ENCODE assay signal across 15 mouse cellular contexts in the genomic region with DNA sequence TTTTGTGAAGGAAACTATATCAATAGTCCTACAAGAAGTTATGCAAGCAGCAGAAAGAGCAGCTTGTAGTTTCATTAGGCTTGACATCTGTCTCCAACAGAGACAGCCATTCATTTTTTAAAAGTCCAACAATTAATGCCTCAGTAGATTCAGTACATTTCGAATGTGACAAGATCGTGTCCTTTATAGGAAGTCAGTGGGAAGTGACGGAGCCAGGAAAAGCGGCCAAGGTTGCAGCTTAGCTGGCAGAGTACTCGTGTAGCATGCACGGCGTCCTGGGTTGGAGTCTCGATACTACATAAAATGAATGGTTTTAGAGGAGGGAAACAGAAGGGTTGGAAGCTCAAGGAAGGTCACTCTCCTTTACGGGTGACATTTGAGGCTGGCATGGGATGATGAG. TPM values are rescaled to one million over a fixed set of nuclear protein-coding genes. Genes with fewer than 3 reads are reported as not detected.
DNase-seq lines count a peak whose midpoint lies in the region; ATAC-seq and TF ChIP-seq lines count a peak whose summit lies in the region.
"Had no signal": no experiment of that assay in that cellular context is flagged by ENCODE, and none has a peak within 500 bp of the region (broad histone marks: within the 10 kb centered on the region; RNA-seq: fewer than 3 reads in every experiment).

No protein-coding gene starts in this region.

- no peak overlapping the region for H3K4me3 ChIP-seq in kidney, embryonic 15.5 days (replicated peaks)
- H3K4me3 ChIP-seq in cerebellum, adult 2 months (replicated peaks; ENCODE audit: insufficient read depth, low read depth, low read length): no peak overlapping the region
- no peak overlapping the region for H3K4me3 ChIP-seq in forebrain, embryonic 10.5 days
- H3K4me3 ChIP-seq: lung, embryonic 15.5 days; midbrain, embryonic 15.5 days had no signal

- DNase-seq in kidney, adult 11 months: peak; percentile 22
- DNase-seq in adrenal gland, postnatal 14 days: peak; percentile 64
- peak; percentile 46 to 69 for DNase-seq in cerebellum, adult 2 months
- peak; percentile 52 to 63 for DNase-seq in kidney, postnatal 36 days
- no peak for DNase-seq in forebrain, embryonic 10.5 days (ENCODE audit: extremely low spot score, low spot score)
- no peak for DNase-seq in MN1 (ENCODE audit: low spot score)
- DNase-seq: gastrocnemius, postnatal 25 days; thymus, postnatal 4 days had no signal

- TF ChIP-seq CTCF in cerebellum, adult 2 months (IDR thresholded peaks at IDR 0.05; ENCODE audit: borderline replicate concordance, insufficient read depth, low read depth, low read length): no peak

- TF ChIP-seq POLR2A in cerebellum, adult 2 months (IDR thresholded peaks at IDR 0.05; ENCODE audit: borderline replicate concordance, insufficient read depth, low read length): no peak

- no peaks in the 10 kb centered on the region for H3K4me1 ChIP-seq in kidney, embryonic 15.5 days
- H3K4me1 ChIP-seq in cerebellum, adult 2 months (ENCODE audit: control insufficient read depth, insufficient read depth, low read length): no peaks in the 10 kb centered on the region
- H3K4me1 ChIP-seq in forebrain, embryonic 10.5 days: peaks cover 10% of the 10 kb centered on the region

- no peaks in the 10 kb centered on the region for H3K36me3 ChIP-seq in kidney, embryonic 15.5 days
- no peaks in the 10 kb centered on the region for H3K36me3 ChIP-seq in forebrain, embryonic 10.5 days (replicated peaks)
- H3K36me3 ChIP-seq: lung, embryonic 15.5 days; midbrain, embryonic 15.5 days had no signal

- WGBS in kidney, embryonic 15.5 days: 68% methylated on average over 9 of the region's 9 CpGs
- WGBS in cerebellum, adult 2 months: 9% methylated on average over 9 of the region's 9 CpGs
- 87% methylated on average over 9 of the region's 9 CpGs for WGBS in forebrain, embryonic 10.5 days

- H3K27me3 ChIP-seq in kidney, embryonic 15.5 days: no peaks in the 10 kb centered on the region
- no peaks in the 10 kb centered on the region for H3K27me3 ChIP-seq in cerebellum, adult 2 months (ENCODE audit: control insufficient read depth, insufficient read depth, low read length)
- no peaks in the 10 kb centered on the region for H3K27me3 ChIP-seq in forebrain, embryonic 10.5 days (ENCODE audit: poor library complexity, severe bottlenecking)
- H3K27me3 ChIP-seq: lung, embryonic 15.5 days; midbrain, embryonic 15.5 days had no signal

- H3K9ac ChIP-seq in kidney, embryonic 15.5 days: no peak overlapping the region
- H3K9ac ChIP-seq: lung, embryonic 15.5 days; midbrain, embryonic 15.5 days had no signal

- H3K9me3 ChIP-seq in kidney, embryonic 15.5 days (replicated peaks): no peaks in the 10 kb centered on the region
- no peaks in the 10 kb centered on the region for H3K9me3 ChIP-seq in forebrain, embryonic 10.5 days
- H3K9me3 ChIP-seq: lung, embryonic 15.5 days; midbrain, embryonic 15.5 days had no signal

- H3K4me2 ChIP-seq in kidney, embryonic 15.5 days: no peak overlapping the region
- H3K4me2 ChIP-seq: lung, embryonic 15.5 days; midbrain, embryonic 15.5 days had no signal

- no peak for ATAC-seq in kidney, embryonic 15.5 days (replicated peaks; ENCODE audit: low FRiP score)
- ATAC-seq: CD4-positive, CD25-positive, alpha-beta regulatory T cell, adult 4 months; hindbrain, embryonic 16.5 days; midbrain, embryonic 15.5 days; Patski had no signal

- H3K27ac ChIP-seq in kidney, embryonic 15.5 days: no peak overlapping the region
- H3K27ac ChIP-seq in cerebellum, adult 2 months (ENCODE audit: insufficient read depth, low read length): no peak overlapping the region
- no peak overlapping the region for H3K27ac ChIP-seq in forebrain, embryonic 10.5 days
- H3K27ac ChIP-seq: lung, embryonic 15.5 days; midbrain, embryonic 15.5 days had no signal

RNA-seq across cellular contexts. Expression of gene Glp1r, which starts 34.7 kb away (rescaled TPM):
- polyA plus RNA-seq in kidney, embryonic 15.5 days (2015; fragmentation: Nextera tagmentation; extraction: Ambion mirVana): 0.28 and 0.42 TPM in 2 replicates
- 0.19 and 0.26 TPM in 2 replicates for total RNA-seq in adrenal gland, postnatal 14 days (2021)
- polyA plus RNA-seq in cerebellum, adult 2 months (2012; rRNA removed): 0.97 and 1.2 TPM in 2 replicates
- 0.05 TPM in 1 of 2 replicates, not detected in the other for polyA plus RNA-seq in forebrain, embryonic 10.5 days (2016; fragmentation: Nextera tagmentation; extraction: Ambion mirVana)
- total RNA-seq: gastrocnemius, postnatal 25 days had no signal
- polyA plus RNA-seq: limb, embryonic 11.5 days; Patski had no signal

Comparison
In these comparisons a context has a peak if more than half of its experiments do, and no peak if none do; other contexts are left out.
1. DNase-seq: peak in kidney, adult 11 months (single experiment), adrenal gland, postnatal 14 days (single experiment), cerebellum, adult 2 months (2 of 2) and kidney, postnatal 36 days (2 of 2); none in forebrain, embryonic 10.5 days (single experiment) and MN1 (single experiment).